Mouse (Mus musculus) stomach, adult 2 months (tissue): ENCODE results near the gene Dock2. TPM values are rescaled to one million over a fixed set of nuclear protein-coding genes. Genes with fewer than 3 reads are reported as not detected.

ENCODE experiments used
- polyA plus RNA-seq: library from polyadenylated mRNA; depleted of rRNA; stranded (reverse); fragments of >200 nt; gene quantifications from 2 replicates; pipeline ENCODE4 v1.2.3, GENCODE M21; 2012; rRNA removed

Gene Dock2
- 0.29 and 0.35 TPM in 2 replicates for polyA plus RNA-seq

DNA sequence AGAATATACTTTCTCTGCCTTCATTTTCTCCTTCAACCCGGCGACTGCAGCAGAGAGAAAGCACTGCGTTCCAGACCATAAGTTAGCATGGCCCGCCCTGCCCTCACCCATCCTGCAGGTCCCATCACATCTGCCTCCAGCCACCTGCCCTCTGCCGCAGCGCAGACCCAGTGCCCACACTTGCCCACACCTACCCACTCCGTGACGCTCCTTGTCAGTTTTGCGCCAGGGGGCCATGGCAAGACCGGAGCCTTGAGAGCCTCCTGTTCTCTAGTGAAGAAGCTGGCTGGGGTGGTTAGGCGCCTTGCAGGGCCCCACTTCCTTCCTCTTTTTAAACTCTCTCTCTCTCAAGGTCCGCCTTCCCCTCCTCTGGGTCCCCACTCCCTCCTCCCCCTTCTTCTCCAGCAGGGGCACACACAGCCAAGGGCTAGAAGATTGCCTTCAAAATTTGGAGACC lies at the start of gene Dock2:
Gene Dock2 (minus strand): TSS at position 306 of the 457 bp plus-strand sequence.

DNA sequence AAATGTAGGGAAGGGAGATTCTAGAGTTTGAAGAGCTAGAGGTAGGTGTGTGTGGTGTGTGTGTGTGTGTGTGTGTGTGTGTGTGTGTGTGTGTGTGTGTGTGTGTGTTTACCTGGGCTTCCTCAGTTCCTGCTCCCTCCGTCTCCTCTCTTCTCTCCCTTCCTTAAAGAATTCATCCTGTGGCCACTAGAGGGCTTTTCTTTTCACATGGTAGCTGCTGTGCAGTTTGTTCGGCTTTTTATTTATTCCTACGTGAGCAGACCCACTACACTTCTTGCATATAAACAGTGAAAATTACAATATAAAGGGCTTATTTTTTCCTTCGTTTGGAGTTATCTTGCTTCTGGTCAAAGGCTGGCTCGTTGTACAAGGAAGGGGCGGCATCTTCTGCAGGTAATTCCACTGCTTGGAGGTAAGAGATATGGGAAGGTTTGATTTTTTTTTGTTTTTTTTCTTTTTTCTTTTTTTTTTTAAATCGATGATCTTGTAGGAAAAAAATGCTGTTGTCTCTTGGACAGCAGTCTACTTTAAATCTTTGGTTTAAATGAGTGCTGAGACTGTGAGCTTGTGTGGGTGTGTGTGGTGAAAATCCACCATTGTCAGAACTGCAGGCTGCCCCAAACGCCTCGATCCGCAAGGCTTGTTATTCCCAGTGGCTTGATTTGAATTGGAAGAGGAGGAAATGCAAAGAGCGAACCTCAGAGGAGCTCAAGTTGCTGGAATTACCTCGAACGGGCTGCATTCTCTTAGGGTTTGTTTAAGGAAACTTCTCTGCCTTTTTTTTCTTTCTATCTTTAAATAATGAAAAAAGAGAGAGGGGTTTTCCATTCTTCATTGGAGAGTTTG lies 468.9 kb downstream of the Dock2 start, which contains the start of gene Fam196b:
Gene Fam196b (plus strand): TSS at position 289 of the 846 bp plus-strand sequence.

DNA sequence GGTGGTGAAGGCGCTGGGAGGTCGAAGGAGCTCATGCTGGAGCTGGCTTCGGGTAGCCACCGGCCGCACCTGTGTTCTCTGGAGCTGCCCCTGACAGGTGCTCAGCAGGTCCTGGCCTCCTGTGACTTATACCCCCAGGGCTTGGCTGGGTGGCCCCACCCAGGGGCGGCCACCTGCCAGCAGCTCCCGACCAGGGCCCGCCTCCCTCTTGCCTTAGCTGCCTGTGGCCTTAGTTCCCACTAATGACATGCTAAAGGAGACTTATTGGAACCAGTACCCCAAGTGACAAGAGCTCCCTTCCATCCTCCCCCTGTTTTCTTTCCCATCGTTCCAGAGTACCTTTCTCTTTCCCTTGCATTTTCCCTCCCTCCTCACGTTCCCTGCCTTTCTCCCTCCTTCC lies 575.7 kb downstream of the Dock2 start, which contains the start of gene Foxi1:
Gene Foxi1 (minus strand): TSS at position 101 of the 400 bp plus-strand sequence.

Other genes starting within 250 kb of the Dock2 start
- 0.25 and 0.34 TPM in 2 replicates for gene Spdl1, start 49.7 kb upstream of the Dock2 start, polyA plus RNA-seq